Mouse (Mus musculus) intestine, embryonic 14.5 days (tissue): Measurements from ENCODE around the gene Cep131. TPM values are rescaled to one million over a fixed set of nuclear protein-coding genes. Genes with fewer than 3 reads are reported as not detected.

Experiments used
- ATAC-seq: fragments of 200-750 bp; cut with Nextera tagmentation; replicated peaks from 2 replicates; pipeline ENCODE4 v1.8.0; 2017; ENCODE audit warnings: low read depth, moderate number of reproducible peaks, moderate TSS enrichment, moderate library complexity; ENCODE audit not compliant: low FRiP score, low TSS enrichment
- DNase-seq: peaks from one replicate; pipeline ENCODE4 v3.0.0-alpha.2; 2018; ENCODE audit warnings: low spot score
- H3K27ac ChIP-seq: fragments of 300-500 bp; sonication (generic); 2 replicates; pipeline ENCODE4 v1.5.1; 2014; ENCODE audit warnings: low read depth, mild to moderate bottlenecking, control low read depth
- H3K27me3 ChIP-seq: fragments of 300-500 bp; sonication (generic); replicated peaks from 2 replicates; pipeline ENCODE4 v1.6.1; 2014; ENCODE audit warnings: low read length, control low read depth; ENCODE audit not compliant: control insufficient read depth, insufficient read depth
- H3K36me3 ChIP-seq: fragments of 300-500 bp; sonication (generic); 2 replicates; pipeline ENCODE4 v1.6.1; 2014; ENCODE audit warnings: low read length, control low read depth; ENCODE audit not compliant: control insufficient read depth, insufficient read depth
- H3K4me1 ChIP-seq: fragments of 300-500 bp; sonication (generic); replicated peaks from 2 replicates; pipeline ENCODE4 v1.6.1; 2014; ENCODE audit warnings: low read length, control low read depth, mixed read lengths; ENCODE audit not compliant: control insufficient read depth, insufficient read depth
- H3K4me2 ChIP-seq: fragments of 300-500 bp; sonication (generic); 2 replicates; pipeline ENCODE4 v1.6.1; 2014; ENCODE audit warnings: low read length
- H3K4me3 ChIP-seq: fragments of 300-500 bp; sonication (generic); 2 replicates; pipeline ENCODE4 v1.5.1; 2014; ENCODE audit warnings: low read depth, low read length, control low read depth, mixed read lengths
- H3K9ac ChIP-seq: fragments of 300-500 bp; sonication (generic); 2 replicates; pipeline ENCODE4 v1.6.1; 2014; ENCODE audit warnings: mild to moderate bottlenecking, low read length
- H3K9me3 ChIP-seq: fragments of 300-500 bp; sonication (generic); 2 replicates; pipeline ENCODE4 v1.6.1; 2016; ENCODE audit warnings: low read length, control low read depth; ENCODE audit not compliant: control insufficient read depth
- WGBS: fragments of 180-500 bp; shearing (Covaris S2); extraction: QIAGEN DNeasy Blood & Tissue Kit; methylation state at CpG from one replicate; pipeline ENCODE4 v1.1.7; 2014; 5-methylcytosine and 5-hydroxymethylcytosine counted together
- polyA plus RNA-seq: library from polyadenylated mRNA; unstranded; fragments of >200 nt; fragmentation: Nextera tagmentation; extraction: Ambion mirVana; gene quantifications from 2 replicates; pipeline ENCODE4 v1.2.1, GENCODE M21; 2014

The Cep131 gene
- polyA plus RNA-seq, 1 experiment from 2014 or later: 21.8 TPM

GRCm38 (mm10) chr11:120080282-120080681 is 6.3 kb downstream of the Cep131 start:
- H3K9me3 ChIP-seq: no peaks in the 10 kb centered on the region
- no peak overlapping the region for H3K4me3 ChIP-seq
- WGBS: 80% methylated on average over 6 of the region's 6 CpGs
- no peaks in the 10 kb centered on the region for H3K27me3 ChIP-seq
- H3K9ac ChIP-seq: no peak overlapping the region
- DNase-seq: no peak
- no peak for ATAC-seq
- no peak overlapping the region for H3K4me2 ChIP-seq
- H3K27ac ChIP-seq: no peak overlapping the region
- peaks cover 69% of the 10 kb centered on the region for H3K36me3 ChIP-seq
- no peaks in the 10 kb centered on the region for H3K4me1 ChIP-seq

DNA sequence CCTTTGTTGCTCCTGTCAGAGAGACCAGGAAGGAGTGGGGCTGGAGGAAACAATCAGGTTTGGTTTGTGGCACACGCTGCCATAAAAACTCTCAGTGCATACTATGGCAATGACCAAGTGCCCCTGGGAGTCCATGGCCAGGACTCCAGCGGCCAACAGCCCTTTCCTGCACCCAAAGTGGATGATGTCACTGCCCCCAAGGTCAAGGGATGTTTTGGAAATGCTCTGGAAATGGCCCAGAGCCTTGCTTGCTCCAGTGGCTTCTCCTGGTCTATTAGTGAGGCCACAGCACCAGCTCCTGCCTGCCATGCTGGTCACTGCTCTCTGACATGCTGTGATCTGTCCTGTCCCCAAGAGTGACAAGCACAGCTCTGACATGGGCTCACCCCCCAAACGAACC is 10.4 kb downstream of the Cep131 start:
- 75% methylated on average over 3 of the region's 3 CpGs for WGBS
- Histone ChIP-seq H3K9ac (no peak overlapping the region), H3K9me3 (no peaks in the 10 kb centered on the region), H3K27ac (no peak overlapping the region), H3K4me3 (no peak overlapping the region), H3K36me3 (peaks cover 90% of the 10 kb centered on the region), H3K27me3 (no peaks in the 10 kb centered on the region), H3K4me2 (no peak overlapping the region), H3K4me1 (no peaks in the 10 kb centered on the region)
- DNase-seq (no peak), ATAC-seq (no peak)

GRCm38 (mm10) chr11:120072986-120073647 is 13.5 kb downstream of the Cep131 start:
- Histone ChIP-seq H3K4me1 (peaks cover 4% of the 10 kb centered on the region; the same call in 1 of the 2 replicates), H3K27me3 (no peaks in the 10 kb centered on the region), H3K36me3 (peaks cover 82% of the 10 kb centered on the region), H3K27ac (no peak overlapping the region), H3K9me3 (no peaks in the 10 kb centered on the region), H3K4me3 (no peak overlapping the region), H3K9ac (no peak overlapping the region), H3K4me2 (no peak overlapping the region)
- WGBS: 88% methylated on average over 9 of the region's 9 CpGs
- ATAC-seq (no peak), DNase-seq (no peak)

DNA sequence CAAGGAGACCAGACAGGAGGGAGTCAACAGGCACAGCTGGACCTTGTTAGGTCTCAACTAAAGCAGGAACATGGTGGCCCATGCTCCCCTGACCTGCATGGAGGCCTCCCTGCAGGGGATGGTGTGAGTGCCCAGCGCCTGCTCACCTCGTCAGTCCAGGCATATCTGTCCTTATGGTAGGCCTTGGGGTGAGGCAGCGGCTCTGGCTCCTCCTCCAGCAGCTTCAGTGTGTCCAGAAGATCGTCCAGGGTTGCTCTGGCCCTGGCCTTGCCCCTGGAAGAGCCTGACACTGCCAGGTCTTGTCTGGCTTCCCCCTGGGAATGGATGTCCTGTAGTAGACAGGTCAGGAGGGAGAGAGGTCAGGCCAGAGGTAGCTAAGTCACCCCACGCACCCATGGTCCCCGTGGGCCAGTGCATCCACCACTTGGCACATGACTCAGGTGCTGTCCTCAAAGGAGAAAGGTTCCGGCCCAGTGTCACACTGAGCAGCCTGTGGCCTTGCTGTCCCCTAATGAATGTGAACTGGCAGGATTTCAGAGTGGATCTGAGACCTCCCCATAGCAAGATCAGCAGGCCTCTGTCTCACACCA is 14.8 kb downstream of the Cep131 start:
- Histone ChIP-seq H3K27ac (no peak overlapping the region), H3K4me2 (no peak overlapping the region), H3K27me3 (no peaks in the 10 kb centered on the region), H3K9me3 (no peaks in the 10 kb centered on the region), H3K9ac (no peak overlapping the region), H3K4me1 (peaks cover 4% of the 10 kb centered on the region; the same call in 1 of the 2 replicates), H3K4me3 (no peak overlapping the region), H3K36me3 (peaks cover 82% of the 10 kb centered on the region)
- 85% methylated on average over 7 of the region's 7 CpGs for WGBS
- DNase-seq (no peak), ATAC-seq (no peak)

- H3K36me3 ChIP-seq: peaks cover 82% of the 10 kb centered on the region
- H3K27ac ChIP-seq: no peak overlapping the region
- WGBS: 54% methylated on average over 12 of the region's 12 CpGs
- peaks cover 4% of the 10 kb centered on the region; the same call in 1 of the 2 replicates for H3K4me1 ChIP-seq
- no peak for DNase-seq
- no peak overlapping the region for H3K9ac ChIP-seq
- ATAC-seq: no peak
- no peaks in the 10 kb centered on the region for H3K27me3 ChIP-seq
- H3K4me2 ChIP-seq: no peak overlapping the region
- no peaks in the 10 kb centered on the region for H3K9me3 ChIP-seq
- H3K4me3 ChIP-seq: no peak overlapping the region
Measured at GRCm38 (mm10) chr11:120071065-120071464, 15.6 kb downstream of the Cep131 start.

DNA sequence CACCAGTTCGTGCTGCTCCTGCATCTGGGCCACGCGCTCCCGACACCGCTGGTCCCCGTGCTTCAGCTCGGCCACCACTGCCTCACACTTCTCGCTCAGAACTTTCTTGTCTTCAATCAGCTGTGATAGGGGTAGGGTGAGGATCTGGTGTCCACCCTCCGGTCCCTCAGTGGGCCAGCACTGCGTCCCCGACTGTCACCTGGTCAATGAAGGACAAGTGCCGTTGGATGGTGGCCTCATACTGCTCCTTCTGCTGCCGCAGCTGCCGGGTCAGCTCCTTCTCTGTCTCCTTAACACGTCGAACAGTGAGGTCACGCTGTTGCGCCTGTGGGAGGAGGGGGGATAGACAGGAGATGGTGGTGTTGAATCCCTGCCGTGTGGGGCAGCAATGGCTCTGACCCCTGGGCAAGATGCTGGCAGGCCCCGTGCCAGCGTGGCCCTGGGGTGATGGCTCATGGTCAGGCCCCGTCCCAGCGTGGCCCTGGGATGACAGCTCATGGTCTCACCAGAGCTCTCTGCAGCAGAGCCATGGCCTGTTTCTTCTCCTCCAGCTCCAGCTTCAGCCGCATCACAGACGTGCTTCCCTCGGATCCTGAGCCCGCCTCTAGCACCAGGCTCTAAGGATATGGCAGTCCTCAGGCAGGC is 16.2 kb downstream of the Cep131 start:
- DNase-seq (no peak), ATAC-seq (no peak)
- H3K27ac ChIP-seq: no peak overlapping the region
- H3K4me2 ChIP-seq: no peak overlapping the region
- peaks cover 82% of the 10 kb centered on the region for H3K36me3 ChIP-seq
- WGBS: 90% methylated on average over 27 of the region's 27 CpGs
- H3K9ac ChIP-seq: no peak overlapping the region
- no peaks in the 10 kb centered on the region for H3K9me3 ChIP-seq
- H3K4me1 ChIP-seq: peaks cover 4% of the 10 kb centered on the region; the same call in 1 of the 2 replicates
- no peak overlapping the region for H3K4me3 ChIP-seq
- no peaks in the 10 kb centered on the region for H3K27me3 ChIP-seq

- Histone ChIP-seq H3K27ac (no peak overlapping the region), H3K4me3 (no peak overlapping the region), H3K9ac (no peak overlapping the region), H3K27me3 (no peaks in the 10 kb centered on the region), H3K36me3 (peaks cover 81% of the 10 kb centered on the region), H3K9me3 (no peaks in the 10 kb centered on the region), H3K4me1 (peaks cover 4% of the 10 kb centered on the region; the same call in 1 of the 2 replicates), H3K4me2 (no peak overlapping the region)
- ATAC-seq (no peak), DNase-seq (no peak)
- 24% methylated on average over 11 of the region's 11 CpGs for whole genome bisulfite sequencing
Measured at GRCm38 (mm10) chr11:120069261-120069660, 17.4 kb downstream of the Cep131 start.

- Histone ChIP-seq H3K27ac (no peak overlapping the region), H3K9me3 (no peaks in the 10 kb centered on the region), H3K9ac (no peak overlapping the region), H3K27me3 (no peaks in the 10 kb centered on the region), H3K4me3 (no peak overlapping the region), H3K4me2 (no peak overlapping the region), H3K4me1 (peaks cover 4% of the 10 kb centered on the region; the same call in 1 of the 2 replicates), H3K36me3 (peaks cover 81% of the 10 kb centered on the region)
- DNase-seq (no peak), ATAC-seq (no peak)
- 65% methylated on average over 17 of the region's 17 CpGs for WGBS
Measured at GRCm38 (mm10) chr11:120067834-120068233, 18.8 kb downstream of the Cep131 start.
